Mouse (Mus musculus): Measurements from ENCODE around the gene Hcn1. TPM values are rescaled to one million over a fixed set of nuclear protein-coding genes. Genes with fewer than 3 reads are reported as not detected.
"Not testable (repeated sequence)": the region's sequence is repeated elsewhere in the genome, so short reads cannot be mapped to it uniquely, and the experiment has no call there.

The Hcn1 gene
- polyA plus RNA-seq, 1 experiment from 2014 or later: 0.59 TPM

DNA sequence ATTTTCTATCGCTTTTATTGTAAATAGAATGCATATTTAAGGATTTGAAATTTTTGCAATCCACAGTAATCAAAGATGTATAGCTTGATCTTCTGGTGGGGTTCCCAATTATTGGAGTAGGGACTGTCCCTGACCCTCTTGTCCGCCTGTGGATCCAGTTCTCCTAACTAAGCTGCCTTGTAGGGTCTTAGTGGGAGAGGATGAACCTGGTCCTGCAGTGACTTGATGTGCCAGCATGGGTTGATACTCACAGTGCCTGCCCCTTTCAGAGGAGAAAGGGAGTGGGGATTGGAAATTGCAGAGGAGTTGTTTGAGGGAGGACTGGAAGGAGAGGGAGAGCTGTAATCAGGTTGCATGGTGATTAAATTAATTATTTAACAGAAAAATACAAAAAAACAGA is 398.4 kb downstream of the Hcn1 start:
- Histone ChIP-seq H3K9me3 (no peaks in the 10 kb centered on the region), H3K27ac (no peak overlapping the region), H3K9ac (no peak overlapping the region), H3K36me3 (replicated peaks) (no peaks in the 10 kb centered on the region), H3K27me3 (replicated peaks) (no peaks in the 10 kb centered on the region), H3K4me1 (no peaks in the 10 kb centered on the region), H3K4me2 (no peak overlapping the region), H3K4me3 (no peak overlapping the region)
- 86% methylated on average over 2 of the region's 2 CpGs for WGBS
- ATAC-seq (replicated peaks): no peak

DNA sequence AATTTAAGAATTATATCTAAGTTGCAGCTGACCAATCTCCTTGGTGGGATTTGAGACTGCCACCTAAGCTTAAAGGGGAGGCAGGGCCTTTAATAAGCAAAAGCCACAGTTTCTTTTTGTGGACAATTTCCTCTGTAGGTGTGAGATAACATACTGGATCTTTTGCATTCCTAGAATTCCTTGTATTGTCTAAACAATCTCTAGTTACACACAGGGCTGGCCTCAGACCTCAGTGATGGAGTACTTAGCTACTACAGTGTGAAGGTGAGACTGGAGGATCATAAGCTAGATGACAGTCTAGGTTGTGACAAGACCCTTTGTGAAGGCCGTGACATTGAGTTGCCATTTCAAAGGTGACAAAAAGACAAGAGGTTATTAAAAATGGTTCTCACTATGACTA is 419.1 kb downstream of the Hcn1 start:
- Histone ChIP-seq H3K27ac (no peak overlapping the region), H3K27me3 (replicated peaks) (no peaks in the 10 kb centered on the region), H3K4me3 (no peak overlapping the region), H3K4me1 (no peaks in the 10 kb centered on the region), H3K36me3 (replicated peaks) (no peaks in the 10 kb centered on the region), H3K4me2 (no peak overlapping the region), H3K9ac (no peak overlapping the region), H3K9me3 (no peaks in the 10 kb centered on the region)
- no peak for ATAC-seq (replicated peaks)
- WGBS: 93% methylated on average over 1 of the region's 1 CpGs

DNA sequence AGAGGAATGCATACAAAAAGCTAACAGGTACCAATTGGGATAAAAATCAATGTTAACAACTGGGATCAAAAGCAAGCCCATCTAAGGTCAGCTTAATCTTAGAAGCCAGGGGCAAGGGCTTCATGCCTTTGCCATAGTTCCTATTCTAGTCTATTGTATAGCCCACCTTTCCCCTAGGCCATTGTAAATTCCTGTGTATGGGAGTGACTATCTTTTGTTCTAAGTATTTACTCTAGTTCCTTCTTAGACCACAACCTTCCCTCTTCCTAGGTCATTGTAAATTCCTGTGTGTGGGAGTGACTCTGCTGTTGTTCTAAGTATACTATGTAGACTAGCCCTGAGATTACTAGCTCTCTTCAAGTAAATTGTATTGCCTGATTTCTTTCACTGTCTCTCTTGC is 420.8 kb downstream of the Hcn1 start:
- not testable (repeated sequence) for ATAC-seq (replicated peaks)

DNA sequence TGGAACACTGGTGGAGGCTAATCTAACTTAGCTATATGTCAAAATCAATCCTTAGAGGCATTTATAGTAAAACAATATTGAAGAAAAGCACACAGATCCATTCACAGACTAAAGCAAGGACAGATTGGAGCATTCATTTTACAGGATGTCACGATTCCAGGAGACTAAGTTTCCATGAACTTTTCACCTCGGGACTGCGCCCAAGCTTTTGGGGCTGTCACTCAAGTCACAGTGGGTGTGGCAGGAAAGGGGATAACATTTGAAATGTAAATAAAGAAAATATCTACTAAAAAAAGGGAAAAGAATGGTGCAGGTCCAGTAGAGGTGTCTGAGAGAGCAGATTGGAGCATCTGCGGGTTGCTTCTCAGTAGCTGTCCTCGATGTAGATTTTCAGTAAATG is 421.3 kb downstream of the Hcn1 start:
- Histone ChIP-seq H3K9ac (no peak overlapping the region), H3K4me2 (no peak overlapping the region), H3K4me3 (no peak overlapping the region), H3K4me1 (no peaks in the 10 kb centered on the region), H3K9me3 (no peaks in the 10 kb centered on the region), H3K27ac (no peak overlapping the region), H3K27me3 (replicated peaks) (no peaks in the 10 kb centered on the region), H3K36me3 (replicated peaks) (no peaks in the 10 kb centered on the region)
- ATAC-seq (replicated peaks): no peak
- 93% methylated on average over 5 of the region's 5 CpGs for WGBS

More for the DNA sequence above, 420.8 kb downstream of the Hcn1 start:
- not testable (repeated sequence) for H3K36me3 ChIP-seq (replicated peaks); H3K9ac ChIP-seq; H3K27me3 ChIP-seq (replicated peaks); H3K27ac ChIP-seq; H3K4me1 ChIP-seq; H3K4me2 ChIP-seq; H3K4me3 ChIP-seq; H3K9me3 ChIP-seq

DNA sequence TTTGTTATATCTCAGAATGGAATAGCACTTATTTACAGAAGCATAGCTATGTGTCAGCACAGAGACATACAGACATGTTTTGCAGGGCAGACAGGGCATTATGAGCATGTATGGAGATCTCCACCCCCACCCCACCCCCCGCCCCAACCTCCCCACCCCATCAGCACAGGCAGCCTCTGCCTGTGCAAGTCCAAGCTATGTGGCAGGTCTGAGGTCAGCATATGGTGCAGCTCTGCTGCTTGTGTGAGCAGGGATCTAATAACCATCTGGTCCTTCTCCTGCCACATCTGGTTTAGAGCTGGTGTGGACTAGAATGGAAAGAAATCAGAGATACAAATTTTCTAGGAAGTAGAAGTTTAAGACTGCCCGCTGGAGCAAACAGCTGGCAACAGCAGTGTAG is 424.4 kb downstream of the Hcn1 start:
- no peak overlapping the region for H3K4me2 ChIP-seq
- no peak overlapping the region for H3K27ac ChIP-seq
- no peak overlapping the region for H3K4me3 ChIP-seq
- H3K9me3 ChIP-seq: no peaks in the 10 kb centered on the region
- H3K4me1 ChIP-seq: no peaks in the 10 kb centered on the region
- H3K36me3 ChIP-seq (replicated peaks): no peaks in the 10 kb centered on the region
- 85% methylated on average over 2 of the region's 2 CpGs for WGBS
- ATAC-seq (replicated peaks): no peak
- H3K27me3 ChIP-seq (replicated peaks): no peaks in the 10 kb centered on the region
- H3K9ac ChIP-seq: no peak overlapping the region

DNA sequence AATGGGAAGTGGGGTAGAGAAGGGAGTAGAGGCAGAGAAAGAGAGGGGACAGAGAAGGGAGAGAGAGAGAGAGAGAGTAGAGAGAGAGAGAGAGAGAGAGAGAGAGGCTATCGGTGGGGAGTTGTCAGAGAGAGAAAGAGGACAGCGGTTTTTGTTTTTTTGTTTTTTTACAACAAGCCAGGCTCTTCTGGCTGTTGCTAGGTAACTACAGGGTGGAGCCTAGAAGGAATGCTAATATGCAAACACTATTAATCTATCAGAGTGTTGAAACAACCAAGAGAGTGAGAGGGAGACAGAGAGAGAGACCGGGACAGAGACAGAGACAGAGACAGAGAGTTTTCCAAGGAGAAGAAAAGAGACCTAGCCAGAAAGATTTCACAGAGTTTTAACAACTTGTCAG is 425.7 kb downstream of the Hcn1 start:
- Histone ChIP-seq H3K27me3 (replicated peaks) (no peaks in the 10 kb centered on the region), H3K4me1 (no peaks in the 10 kb centered on the region), H3K4me2 (no peak overlapping the region), H3K4me3 (no peak overlapping the region), H3K27ac (no peak overlapping the region), H3K36me3 (replicated peaks) (no peaks in the 10 kb centered on the region), H3K9me3 (no peaks in the 10 kb centered on the region), H3K9ac (no peak overlapping the region)
- 47% methylated on average over 3 of the region's 3 CpGs for WGBS
- ATAC-seq (replicated peaks): no peak

DNA sequence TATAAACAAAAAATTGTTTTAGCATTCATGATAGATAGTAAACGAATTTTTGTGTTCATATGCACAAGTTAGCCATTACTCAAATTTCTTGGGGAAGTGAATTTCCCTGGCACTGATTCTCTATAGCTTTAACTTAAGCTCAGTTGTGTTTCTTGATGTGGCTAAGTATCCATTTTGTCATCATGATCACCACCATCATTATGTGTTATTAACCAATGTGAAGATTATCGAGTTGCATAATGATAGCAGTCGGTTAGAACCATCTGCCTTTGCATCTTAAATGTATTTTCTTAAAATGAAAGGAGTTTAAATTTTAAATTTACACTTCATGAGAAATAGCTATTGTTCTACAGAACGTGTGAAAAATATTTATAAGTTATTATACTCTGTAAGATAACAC is 426.5 kb downstream of the Hcn1 start:
- Histone ChIP-seq H3K27ac (no peak overlapping the region), H3K4me2 (no peak overlapping the region), H3K9ac (no peak overlapping the region), H3K4me3 (no peak overlapping the region), H3K4me1 (no peaks in the 10 kb centered on the region), H3K36me3 (replicated peaks) (no peaks in the 10 kb centered on the region), H3K9me3 (no peaks in the 10 kb centered on the region), H3K27me3 (replicated peaks) (no peaks in the 10 kb centered on the region)
- ATAC-seq (replicated peaks): no peak
- 79% methylated on average over 4 of the region's 4 CpGs for WGBS

DNA sequence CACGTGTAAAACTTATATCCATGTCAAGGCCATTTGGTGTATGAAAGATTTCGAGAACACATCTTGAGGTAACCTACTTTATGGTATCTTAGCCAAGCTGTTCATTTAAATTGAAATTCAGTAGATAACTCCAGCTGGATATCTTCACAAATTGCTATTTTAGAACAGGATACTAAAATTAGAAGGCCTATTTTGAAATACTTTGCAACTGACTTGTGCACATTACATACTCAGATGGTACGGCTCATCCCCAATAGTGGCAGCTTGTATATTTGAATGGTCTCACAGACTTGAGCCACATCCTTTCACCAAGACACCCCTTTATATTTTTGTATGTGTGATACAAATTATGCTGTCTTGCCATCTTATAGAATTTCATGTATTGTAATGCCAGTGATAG is 427.5 kb downstream of the Hcn1 start:
- Histone ChIP-seq H3K4me1 (no peaks in the 10 kb centered on the region), H3K27me3 (replicated peaks) (no peaks in the 10 kb centered on the region), H3K4me3 (no peak overlapping the region), H3K4me2 (no peak overlapping the region), H3K9me3 (no peaks in the 10 kb centered on the region), H3K27ac (no peak overlapping the region), H3K36me3 (replicated peaks) (no peaks in the 10 kb centered on the region), H3K9ac (no peak overlapping the region)
- no peak for ATAC-seq (replicated peaks)
- WGBS: 78% methylated on average over 3 of the region's 3 CpGs

DNA sequence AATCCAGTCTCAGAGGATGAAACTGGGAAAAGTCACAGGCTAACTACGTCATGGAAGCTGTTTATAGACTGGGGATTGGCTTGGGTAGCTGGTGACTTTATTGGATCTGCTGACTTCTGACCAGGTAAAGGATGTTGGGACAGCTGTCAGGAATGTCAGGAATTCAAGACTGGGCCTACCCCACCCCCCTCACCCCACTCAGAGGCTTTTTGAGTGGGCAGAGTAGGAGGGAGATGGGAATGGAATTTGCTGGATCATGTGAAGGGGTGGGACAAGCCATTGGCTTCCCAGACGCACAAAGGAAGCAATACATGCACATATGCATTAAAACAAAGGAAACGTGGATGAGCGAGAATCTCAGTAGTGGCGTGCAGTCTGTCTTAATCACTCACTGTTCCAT is 433.5 kb downstream of the Hcn1 start:
- Histone ChIP-seq H3K4me3 (no peak overlapping the region), H3K27me3 (replicated peaks) (no peaks in the 10 kb centered on the region), H3K9ac (no peak overlapping the region), H3K36me3 (replicated peaks) (no peaks in the 10 kb centered on the region), H3K4me2 (no peak overlapping the region), H3K4me1 (no peaks in the 10 kb centered on the region), H3K27ac (no peak overlapping the region), H3K9me3 (no peaks in the 10 kb centered on the region)
- ATAC-seq (replicated peaks): no peak
- 81% methylated on average over 5 of the region's 5 CpGs for WGBS

Measured in midbrain, embryonic 15.5 days (tissue).